8 mouse cellular contexts compared by ENCODE assay signal in genomic region chr2:116899615-116900272, GRCm38 (mm10). TPM values are rescaled to one million over a fixed set of nuclear protein-coding genes. Genes with fewer than 3 reads are reported as not detected.
A peak's percentile ranks its signal among the peaks of the same experiment; 100 is the strongest.
DNase-seq lines count a peak whose midpoint lies in the region; ATAC-seq lines count a peak whose summit lies in the region.

No protein-coding gene starts in this region.

- ATAC-seq in megakaryocyte, adult 5-6 weeks (ENCODE audit: poor library complexity, severe bottlenecking), result peak; percentile 68

- DNase-seq in ZHBTc4 (ENCODE audit: low read depth, low spot score), result peak; percentile 79
- DNase-seq in cerebellum, postnatal 4 days (ENCODE audit: low spot score in 2 of 2), result peak; percentile 86 to 92
- DNase-seq in gastrocnemius, adult 8-10 months (ENCODE audit: low spot score in 2 of 2), result peak; percentile 86 to 88
- DNase-seq in induced T-regulatory cell, adult 2 months (ENCODE audit: low read depth), result peak; percentile 84
- DNase-seq in left cerebral cortex, adult 8-10 months (ENCODE audit: low spot score in 2 of 2), result peak; percentile 93 to 100
- DNase-seq in right cerebral cortex, adult 18-20 months, result peak; percentile 94
- DNase-seq in urinary bladder, postnatal 10 days (ENCODE audit: low spot score), result peak; percentile 57

RNA-seq across cellular contexts. Expression of gene Tmco5, which starts 21.3 kb away (rescaled TPM):
- total RNA-seq in gastrocnemius, adult 8-10 months (2022), result not detected
- 1 to 10 TPM in 3 of 4 experiments, under 1 TPM in 1; 0.44 to 2.9 (median 1.6) TPM for total RNA-seq in left cerebral cortex, adult 8-10 months (2022)
- total RNA-seq in megakaryocyte, adult 5-6 weeks (2015), result not detected in 2 replicates
- not detected in 2 replicates for total RNA-seq in megakaryocyte, adult 5-6 weeks (2017)

Comparison
In these comparisons a context has a peak if more than half of its experiments do, and no peak if none do; other contexts are left out.
1. Peak in every context shown above with its lines: DNase-seq and ATAC-seq.